Mouse (Mus musculus) limb, embryonic 14.5 days (tissue): ENCODE measurements at regions not wholly inside any gene's neighbourhood (a gene's known extent, or its start where the extent isn't known, plus 50 kb on each side); places are given as distances from the start of the nearest gene placed in this dataset.

Experiments
- ATAC-seq: fragments of 200-750 bp; cut with Nextera tagmentation; 2 replicates; pipeline ENCODE4 v1.8.0; 2017; ENCODE audit warnings: low read depth, moderate number of reproducible peaks, moderate TSS enrichment; ENCODE audit not compliant: low FRiP score
- DNase-seq: peaks from one replicate; pipeline ENCODE4 v3.0.0-alpha.2; 2015; ENCODE audit warnings: low spot score
- H3K27ac ChIP-seq: fragments of 300-500 bp; sonication (generic); replicated peaks from 2 replicates; pipeline ENCODE4 v1.5.1; 2014; ENCODE audit warnings: low read depth, mild to moderate bottlenecking, low read length, moderate library complexity, mixed read lengths
- H3K27me3 ChIP-seq: fragments of 300-500 bp; sonication (generic); 2 replicates; pipeline ENCODE4 v1.6.1; 2014; ENCODE audit warnings: low read length, mixed read lengths; ENCODE audit not compliant: control insufficient read depth, insufficient read depth
- H3K36me3 ChIP-seq: fragments of 300-500 bp; sonication (generic); 2 replicates; pipeline ENCODE4 v1.6.1; 2014; ENCODE audit warnings: mild to moderate bottlenecking, low read length, moderate library complexity, mixed read lengths; ENCODE audit not compliant: control insufficient read depth, insufficient read depth
- H3K4me1 ChIP-seq: fragments of 300-500 bp; sonication (generic); 2 replicates; pipeline ENCODE4 v1.6.1; 2014; ENCODE audit warnings: antibody characterized with exemption, low read length, mixed read lengths; ENCODE audit not compliant: control insufficient read depth, insufficient read depth
- H3K4me2 ChIP-seq: fragments of 300-500 bp; sonication (generic); replicated peaks from 2 replicates; pipeline ENCODE4 v1.6.1; 2014; ENCODE audit warnings: low read depth, mild to moderate bottlenecking, low read length, moderate library complexity; ENCODE audit not compliant: severe bottlenecking
- H3K4me3 ChIP-seq: fragments of 300-500 bp; sonication (generic); replicated peaks from 2 replicates; pipeline ENCODE4 v1.5.1; 2014; ENCODE audit warnings: low read length
- H3K9ac ChIP-seq: fragments of 300-500 bp; sonication (generic); 2 replicates; pipeline ENCODE4 v1.6.1; 2014; ENCODE audit warnings: mild to moderate bottlenecking, low read depth, low read length, moderate library complexity; ENCODE audit not compliant: severe bottlenecking
- H3K9me3 ChIP-seq: fragments of 300-500 bp; sonication (generic); 2 replicates; pipeline ENCODE4 v1.6.1; 2016; ENCODE audit warnings: low read length; ENCODE audit not compliant: control insufficient read depth
- POLR2A ChIP-seq: fragments of 200-500 bp; IDR thresholded peaks from 2 replicates; pipeline ENCODE4 v1.8.0; 2012; ENCODE audit warnings: inconsistent platforms, mild to moderate bottlenecking, moderate library complexity, borderline replicate concordance; ENCODE audit not compliant: insufficient read depth, insufficient read length; ENCODE audit errors: extremely low read depth
- WGBS: fragments of 180-500 bp; shearing (Covaris S2); extraction: QIAGEN DNeasy Blood & Tissue Kit; methylation state at CpG from one replicate; pipeline ENCODE4 v1.1.7; 2014; 5-methylcytosine and 5-hydroxymethylcytosine counted together

DNA sequence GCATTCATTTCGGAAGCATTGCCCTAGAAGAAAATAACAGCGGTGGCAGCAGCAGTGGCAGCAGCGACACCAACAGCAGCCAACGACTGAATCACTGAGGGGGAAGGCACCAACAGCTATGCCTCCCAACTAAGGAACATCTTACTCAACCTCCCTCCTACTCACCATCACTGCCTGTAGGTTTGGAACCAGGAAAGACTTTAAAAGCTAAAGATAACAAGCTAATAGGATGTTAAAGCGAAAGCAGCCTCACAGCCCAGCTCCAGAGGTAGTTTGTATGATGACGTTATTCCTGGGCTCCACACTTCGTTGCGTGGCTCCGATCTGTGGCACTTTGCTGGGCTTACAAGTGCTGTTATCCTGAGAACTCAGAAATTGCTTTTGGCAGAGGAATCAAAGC is 289.6 kb downstream of the Cd83 start:
- Histone ChIP-seq H3K9ac (no peak overlapping the region), H3K36me3 (no peaks in the 10 kb centered on the region), H3K4me1 (peaks cover 13% of the 10 kb centered on the region), H3K27ac (no peak overlapping the region), H3K4me3 (no peak overlapping the region), H3K9me3 (no peaks in the 10 kb centered on the region), H3K27me3 (no peaks in the 10 kb centered on the region), H3K4me2 (no peak overlapping the region)
- ATAC-seq (no peak), DNase-seq (peak; percentile 17)
- TF ChIP-seq POLR2A = no peak
- 74% methylated on average over 9 of the region's 9 CpGs for WGBS

DNA sequence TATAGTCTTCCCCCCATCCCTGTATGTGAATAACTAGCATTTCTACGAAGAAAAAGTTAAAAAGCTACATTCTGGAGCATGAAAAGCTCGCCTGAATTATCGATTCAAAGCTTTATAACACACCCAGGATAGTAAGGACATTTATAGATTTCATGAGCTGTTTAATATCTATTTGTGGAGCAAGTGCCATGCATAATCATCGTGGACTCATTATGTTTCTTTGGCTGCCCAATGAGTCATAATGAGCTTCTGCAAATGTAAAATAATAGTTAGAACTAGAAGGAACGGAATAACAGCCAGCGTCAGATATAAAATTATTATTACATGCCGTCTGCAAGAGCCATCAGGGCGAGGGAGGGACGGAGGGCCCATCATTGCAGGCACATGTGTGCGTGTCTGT is 292.4 kb downstream of the Cd83 start:
- H3K9me3 ChIP-seq = no peaks in the 10 kb centered on the region
- no peak overlapping the region for H3K4me2 ChIP-seq
- no peak overlapping the region for H3K9ac ChIP-seq
- no peak overlapping the region for H3K27ac ChIP-seq
- H3K27me3 ChIP-seq = no peaks in the 10 kb centered on the region
- no peak for ATAC-seq
- peaks cover 13% of the 10 kb centered on the region for H3K4me1 ChIP-seq
- WGBS = 79% methylated on average over 10 of the region's 10 CpGs
- TF ChIP-seq POLR2A = no peak
- no peaks in the 10 kb centered on the region for H3K36me3 ChIP-seq
- no peak overlapping the region for H3K4me3 ChIP-seq
- DNase-seq = no peak

GRCm38 (mm10) chr13:44085621-44086510 is 301.3 kb downstream of the Cd83 start:
- DNase-seq = no peak
- Histone ChIP-seq H3K27ac (no peak overlapping the region), H3K36me3 (no peaks in the 10 kb centered on the region), H3K9me3 (no peaks in the 10 kb centered on the region), H3K4me2 (no peak overlapping the region), H3K27me3 (no peaks in the 10 kb centered on the region), H3K4me1 (0 out of 2 replicates have a peak, but pooled peaks cover 5% of the 10 kb centered on the region), H3K9ac (no peak overlapping the region), H3K4me3 (no peak overlapping the region)
- no peak for ATAC-seq
- TF ChIP-seq POLR2A = no peak
- 64% methylated on average over 10 of the region's 10 CpGs for WGBS

- ATAC-seq (no peak), DNase-seq (peak; percentile 52)
- no peaks in the 10 kb centered on the region for H3K27me3 ChIP-seq
- no peak for TF ChIP-seq POLR2A
- no peak overlapping the region for H3K4me3 ChIP-seq
- no peaks in the 10 kb centered on the region for H3K9me3 ChIP-seq
- H3K9ac ChIP-seq = no peak overlapping the region
- 52% methylated on average over 4 of the region's 4 CpGs for whole genome bisulfite sequencing
- H3K4me2 ChIP-seq = no peak overlapping the region
- 0 out of 2 replicates have a peak, but pooled peaks cover 5% of the 10 kb centered on the region for H3K4me1 ChIP-seq
- no peaks in the 10 kb centered on the region for H3K36me3 ChIP-seq
- H3K27ac ChIP-seq = no peak overlapping the region
Measured at GRCm38 (mm10) chr13:44086801-44087200, 302.2 kb downstream of the Cd83 start.

DNA sequence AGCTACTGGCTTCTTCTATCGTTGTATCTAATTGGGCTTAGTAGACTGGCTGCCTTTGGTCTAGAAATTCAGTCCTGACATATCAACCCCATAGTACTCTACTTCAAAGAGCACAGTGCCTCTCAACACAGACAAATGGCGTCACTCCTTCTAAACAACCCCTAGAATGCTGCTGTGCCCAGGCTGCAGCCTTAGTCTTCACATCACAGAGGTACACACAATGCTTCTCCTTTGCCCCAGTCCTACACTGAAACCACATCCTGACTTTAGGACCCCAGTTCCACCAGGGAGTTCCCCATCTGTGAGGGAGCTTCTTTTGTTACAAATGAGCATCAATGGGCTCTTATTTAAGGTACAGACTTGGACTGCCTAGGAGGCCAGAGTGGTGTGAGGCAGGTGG is 312.6 kb downstream of the Cd83 start:
- TF ChIP-seq POLR2A = no peak
- no peak overlapping the region for H3K9ac ChIP-seq
- 75% methylated on average over 2 of the region's 2 CpGs for WGBS

More for the DNA sequence above, 312.6 kb downstream of the Cd83 start:
- Histone ChIP-seq H3K27ac (no peak overlapping the region), H3K4me3 (no peak overlapping the region), H3K4me1 (peaks cover 13% of the 10 kb centered on the region), H3K4me2 (no peak overlapping the region), H3K27me3 (0 out of 2 replicates have a peak, but pooled peaks cover 7% of the 10 kb centered on the region), H3K36me3 (no peaks in the 10 kb centered on the region), H3K9me3 (no peaks in the 10 kb centered on the region)
- DNase-seq = no peak
- ATAC-seq = no peak
